Mouse (Mus musculus) adrenal gland, postnatal 14 days (tissue): Measurements from ENCODE around the gene Cc2d2b. TPM values are rescaled to one million over a fixed set of nuclear protein-coding genes. Genes with fewer than 3 reads are reported as not detected.

Experiments
- DNase-seq: peaks from one replicate; pipeline ENCODE4 v3.0.0; 2021; ENCODE audit warnings: mixed read lengths
- total RNA-seq: library from RNA; stranded (reverse); gene quantifications from 2 replicates; pipeline ENCODE4 v1.2.3, GENCODE M21; 2021

Cc2d2b gene
- total RNA-seq, 1 experiment from 2014 or later = 0.30 TPM

DNA sequence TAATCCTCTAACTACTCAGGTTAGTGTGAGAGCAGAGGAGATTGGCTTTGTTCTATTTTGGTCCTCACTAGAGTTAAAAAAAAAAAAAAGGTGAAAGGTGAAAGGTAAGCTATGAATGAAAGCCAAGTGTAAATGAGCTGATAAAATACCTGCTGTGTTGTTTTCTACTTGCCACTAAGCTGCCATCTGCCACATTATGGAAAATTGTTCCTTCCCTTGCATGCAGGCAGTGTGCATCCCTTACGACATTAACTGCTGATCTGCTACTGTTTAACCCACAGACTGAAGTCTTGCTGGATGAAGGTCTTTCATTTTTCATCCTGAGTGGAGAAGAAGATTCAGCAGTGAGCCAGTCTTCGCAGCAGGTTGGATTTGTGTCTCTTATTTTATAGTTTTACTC lies 11.5 kb downstream of the Cc2d2b start:
- DNase-seq = no peak

DNA sequence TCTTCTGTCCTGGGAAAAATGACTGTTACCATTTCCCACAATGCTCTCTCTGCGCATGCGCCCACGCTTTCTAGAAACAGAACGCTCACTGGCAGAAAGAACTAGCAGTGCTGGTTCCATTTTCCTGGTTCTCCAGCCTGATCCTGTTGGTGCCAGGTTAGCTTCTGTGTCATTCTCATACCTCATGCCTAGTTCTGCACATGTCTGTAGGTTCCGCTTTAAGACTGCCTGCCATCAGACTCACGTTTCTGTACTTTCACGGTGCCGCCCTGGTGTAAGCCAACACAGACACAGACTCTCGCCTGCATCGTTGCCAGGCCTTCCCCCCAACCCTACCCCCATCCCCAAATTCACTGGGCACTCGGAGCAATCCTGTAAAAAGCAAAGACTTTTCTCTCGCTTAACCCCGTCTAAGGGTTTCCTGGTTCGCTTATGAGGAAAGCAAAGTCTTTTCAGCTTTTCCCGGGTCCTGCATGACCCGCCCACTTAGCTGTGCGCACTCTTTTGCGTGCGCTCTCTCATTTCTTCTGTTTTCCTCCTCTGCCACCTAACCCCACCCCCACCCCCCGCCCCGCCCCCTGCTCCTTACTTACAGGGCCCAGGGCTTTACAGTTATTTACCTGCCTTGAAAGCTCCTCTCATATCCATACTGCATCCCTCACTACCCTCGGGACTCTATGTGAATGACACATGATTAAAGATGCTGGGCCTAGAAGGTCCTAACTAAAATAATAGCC lies 13.6 kb downstream of the Cc2d2b start:
- peak; percentile 58 for DNase-seq

DNA sequence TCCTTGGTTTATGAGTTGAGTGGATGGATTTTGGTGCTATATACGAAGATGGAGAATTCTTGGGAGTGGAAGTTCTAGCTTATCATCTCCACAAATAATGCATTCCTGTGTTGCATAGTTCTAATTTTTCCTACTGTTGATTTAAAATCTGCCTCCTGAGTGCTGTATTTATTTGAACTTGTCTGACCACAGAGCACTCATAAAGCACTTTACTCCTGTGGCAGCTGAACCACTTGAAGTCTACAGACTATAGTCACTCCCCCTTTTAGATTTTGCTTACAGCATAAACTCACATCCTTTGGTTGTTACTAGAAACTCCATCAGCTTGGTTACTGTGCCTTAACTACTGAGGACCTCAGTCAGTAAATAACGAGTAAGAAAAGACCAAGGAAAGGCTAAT lies 18.6 kb downstream of the Cc2d2b start:
- no peak for DNase-seq

DNA sequence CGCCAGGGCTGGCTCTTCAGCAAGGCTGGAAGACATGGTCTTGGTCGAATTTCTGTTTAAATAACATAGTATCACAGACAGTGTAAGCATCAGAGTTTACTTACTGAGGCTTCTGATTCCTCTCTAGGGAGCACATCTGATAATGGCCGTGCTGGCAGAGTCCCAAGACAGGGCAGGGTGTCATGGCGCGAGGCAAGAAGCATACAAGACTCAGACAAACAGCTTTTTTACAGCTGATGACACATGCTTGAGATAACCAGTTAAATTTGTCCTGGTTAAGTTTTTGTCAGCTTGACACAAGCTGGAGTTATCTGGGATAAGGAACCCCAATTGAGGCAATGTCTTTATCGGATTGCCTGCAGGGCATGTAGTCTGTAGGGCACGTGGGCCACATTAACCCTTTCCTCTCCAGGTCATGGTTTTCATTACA lies 20.8 kb downstream of the Cc2d2b start:
- DNase-seq = peak; percentile 24

DNA sequence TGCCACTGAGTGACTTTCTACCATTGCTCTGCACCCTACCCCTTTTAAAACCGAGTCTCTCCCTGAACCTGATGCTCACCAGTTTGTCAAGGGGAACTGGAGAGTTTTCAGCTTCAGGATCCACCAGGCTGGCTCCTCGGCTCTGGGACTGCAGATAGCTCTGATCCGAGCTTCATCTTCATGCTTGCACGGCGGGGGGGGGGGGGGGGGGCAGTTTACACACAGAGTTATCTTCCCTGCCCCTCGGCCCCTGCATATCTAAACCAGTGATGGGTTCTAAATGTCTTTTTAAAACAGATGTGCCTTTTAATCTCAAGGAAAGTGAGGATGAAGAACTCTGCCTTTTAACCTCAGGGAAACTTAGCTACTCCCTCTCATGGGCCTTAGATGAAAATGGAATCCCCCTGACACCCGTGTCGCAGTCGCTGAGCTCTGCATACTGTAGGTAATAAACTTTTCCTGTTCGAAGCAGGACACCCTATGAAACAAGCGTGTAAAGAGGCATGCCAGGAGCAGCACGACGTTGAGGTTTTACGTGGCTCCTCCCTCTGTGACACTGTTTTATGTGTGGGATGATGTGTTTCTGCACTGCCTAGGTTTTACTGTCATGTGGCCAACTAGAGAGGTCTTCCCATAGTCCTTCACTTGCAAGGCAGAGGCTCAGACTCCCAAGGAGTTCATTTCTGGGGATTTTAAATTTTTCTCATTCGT lies 39.6 kb downstream of the Cc2d2b start:
- no peak for DNase-seq

DNA sequence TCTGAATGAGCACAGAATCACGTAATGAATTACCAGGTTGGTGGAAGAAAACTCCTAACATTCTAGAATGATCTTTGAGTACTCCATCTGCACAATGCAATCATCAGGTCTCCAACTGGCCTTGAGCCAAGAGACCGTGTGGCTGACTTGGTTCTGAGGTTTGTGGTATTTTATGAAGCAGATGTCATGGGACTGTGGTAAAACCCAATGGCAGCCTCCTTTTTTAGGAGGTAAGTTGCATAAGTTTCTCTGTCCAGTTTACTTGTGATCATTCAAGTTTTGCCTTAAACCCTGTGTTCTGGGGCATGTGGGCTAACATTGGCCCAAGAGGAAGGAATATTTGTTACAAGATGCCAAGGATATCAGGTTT lies 40.1 kb downstream of the Cc2d2b start:
- no peak for DNase-seq

DNA sequence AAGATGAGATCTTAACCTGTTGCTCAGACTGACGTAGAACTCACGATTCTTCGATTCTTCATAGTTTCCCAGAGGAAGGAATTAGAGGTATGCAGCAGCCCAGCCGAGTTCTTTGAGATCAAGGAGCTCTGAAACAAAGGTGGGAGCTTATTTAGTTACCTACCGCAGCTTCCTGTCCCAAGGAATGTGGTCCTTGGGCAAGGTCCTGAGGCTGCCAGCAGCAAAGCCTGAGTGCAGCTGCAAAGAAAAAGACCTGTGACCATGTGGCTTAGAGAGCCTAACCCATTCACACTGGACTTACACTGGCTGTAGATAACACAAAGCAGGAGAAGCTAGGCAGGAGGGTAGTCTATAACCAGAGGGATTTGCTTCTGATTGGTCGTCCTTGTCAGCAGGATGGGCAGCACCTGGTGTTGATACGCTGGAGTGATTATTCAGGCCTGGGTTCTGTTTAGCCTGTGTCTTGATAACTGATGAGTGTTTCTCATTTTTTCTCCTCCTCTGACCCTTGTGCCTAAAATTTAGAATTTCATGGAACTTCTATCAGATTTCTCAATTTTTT lies 56.7 kb downstream of the Cc2d2b start:
- DNase-seq = no peak

DNA sequence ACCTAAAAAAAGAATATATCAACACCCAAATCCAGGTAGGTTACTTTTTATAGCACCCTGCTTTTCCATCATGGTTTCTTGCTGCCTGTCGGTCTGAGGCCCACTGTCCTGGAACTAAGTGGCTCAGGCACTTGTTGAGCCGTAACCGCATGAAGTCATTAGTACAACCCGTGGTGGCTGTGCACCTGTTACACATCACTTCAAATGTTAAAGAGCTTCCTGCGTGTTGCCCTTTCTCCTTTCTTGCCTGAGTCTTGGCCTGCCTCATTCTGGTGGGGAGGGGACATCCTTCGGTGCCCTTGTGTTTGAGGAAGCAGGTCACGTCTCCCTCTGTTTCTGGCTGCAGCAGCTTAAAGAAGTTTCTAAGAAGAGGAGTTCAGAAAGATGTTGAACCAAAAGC lies 61.3 kb downstream of the Cc2d2b start:
- no peak for DNase-seq

DNA sequence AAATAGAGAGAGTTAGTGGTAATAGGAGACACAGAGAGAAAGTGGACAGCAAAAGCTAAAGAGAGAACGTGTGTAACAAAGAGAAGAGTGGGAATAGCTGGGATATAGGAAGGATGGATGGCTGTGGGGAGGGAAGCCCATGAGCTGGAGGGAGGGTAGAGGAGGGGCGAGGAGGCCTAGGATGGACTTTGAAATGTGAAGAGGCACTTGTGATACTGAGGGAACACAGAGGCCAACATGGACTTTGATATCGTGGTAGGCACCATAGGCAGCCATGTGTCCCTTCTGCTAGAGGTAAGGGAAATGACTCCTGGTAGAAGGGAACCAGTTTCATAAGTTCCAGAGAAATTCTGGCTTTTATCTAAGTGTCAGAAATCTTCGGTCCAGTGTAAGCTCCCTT lies 63.3 kb downstream of the Cc2d2b start:
- no peak for DNase-seq

DNA sequence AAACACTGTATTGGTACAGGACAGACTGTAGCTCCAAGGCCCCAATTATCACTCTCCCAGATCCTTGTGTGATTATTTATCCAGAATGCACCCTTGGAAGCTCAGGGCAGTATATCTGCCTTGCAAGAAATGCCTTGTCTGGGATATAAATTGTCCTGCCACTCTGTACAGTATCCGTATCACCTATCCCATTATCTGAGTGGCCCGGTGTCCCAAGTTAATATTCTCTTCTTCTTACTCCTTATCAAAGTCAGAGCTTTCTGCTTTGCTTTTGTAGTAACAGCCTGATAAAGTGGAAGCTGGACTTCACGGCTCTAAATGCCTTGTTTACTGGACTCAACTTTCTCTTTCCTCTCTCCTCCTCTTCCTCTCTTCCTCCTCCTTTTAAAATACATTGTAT lies 64.2 kb downstream of the Cc2d2b start:
- DNase-seq = no peak

DNA sequence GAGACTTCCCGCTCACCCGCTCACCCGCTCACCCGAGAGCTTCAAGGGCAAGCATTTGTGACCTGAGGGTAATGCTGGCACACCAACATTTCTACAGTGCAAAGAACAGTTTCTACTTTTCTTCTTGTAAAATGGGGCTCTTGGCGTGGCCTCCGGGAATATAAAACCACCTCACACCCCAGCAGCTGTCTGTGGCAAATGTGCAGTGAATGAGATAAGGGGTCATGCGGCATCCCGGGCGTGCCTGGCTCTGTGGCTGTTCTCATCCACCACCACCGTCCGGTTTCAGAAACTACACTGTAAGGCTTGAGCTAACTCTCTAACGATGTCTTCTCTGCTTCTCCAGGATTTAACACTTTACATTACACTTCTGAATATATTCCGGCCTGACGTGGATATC lies 64.8 kb downstream of the Cc2d2b start:
- no peak for DNase-seq

DNA sequence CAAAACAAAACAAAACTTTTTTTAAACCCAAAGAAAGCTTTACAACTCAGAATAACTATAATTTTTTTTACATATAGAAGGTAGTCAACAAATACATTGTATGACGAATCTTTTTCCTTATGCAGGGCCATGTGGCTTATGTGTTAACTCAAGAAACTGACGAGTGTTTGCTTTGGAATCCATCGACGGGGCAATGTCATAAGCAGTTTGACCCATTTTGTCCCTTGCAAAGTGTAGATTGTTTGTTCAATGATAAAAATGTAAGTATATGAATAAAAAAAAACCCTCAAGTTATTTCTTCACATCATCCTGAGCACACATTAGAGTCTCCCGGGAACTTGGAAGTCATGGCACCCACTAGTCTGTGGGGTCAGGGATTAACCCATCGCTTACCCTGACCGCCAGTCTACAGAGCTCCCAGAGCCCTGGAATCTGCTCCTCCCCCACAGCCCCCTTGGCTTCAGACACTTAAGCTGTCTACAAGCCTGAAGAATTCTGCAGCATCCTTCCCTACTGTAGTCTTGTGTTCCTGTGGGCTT lies 67.2 kb downstream of the Cc2d2b start:
- no peak for DNase-seq

DNA sequence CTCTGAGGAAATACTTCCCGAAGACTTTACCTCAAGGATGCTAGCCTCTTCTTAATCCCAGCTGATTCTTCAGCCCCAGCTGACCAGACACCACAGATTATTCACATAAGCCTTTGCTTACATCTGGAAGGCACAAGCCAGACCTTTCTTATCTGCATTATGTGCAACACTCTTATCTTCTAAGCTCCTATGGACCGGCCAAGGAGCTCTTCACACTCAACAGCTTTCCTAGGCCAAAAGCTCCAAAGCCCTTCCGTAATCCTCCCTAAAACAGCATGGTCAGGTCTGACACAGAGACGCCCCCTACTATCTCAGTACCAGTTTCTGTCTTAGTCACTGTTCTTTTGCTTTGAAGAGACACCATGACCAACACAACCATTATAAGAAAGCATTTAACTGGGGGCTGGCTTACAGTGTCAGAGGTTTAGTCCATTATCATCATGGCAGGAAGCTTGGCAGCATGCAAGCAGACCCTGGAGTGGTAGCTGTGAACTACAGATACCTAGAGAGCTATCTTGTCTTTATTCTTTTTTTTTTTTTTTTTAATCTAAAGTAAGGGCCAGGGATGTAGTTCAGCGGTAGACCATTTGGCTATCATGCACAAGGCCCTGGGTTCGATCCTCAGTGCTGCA lies 69.5 kb downstream of the Cc2d2b start:
- DNase-seq = no peak

DNA sequence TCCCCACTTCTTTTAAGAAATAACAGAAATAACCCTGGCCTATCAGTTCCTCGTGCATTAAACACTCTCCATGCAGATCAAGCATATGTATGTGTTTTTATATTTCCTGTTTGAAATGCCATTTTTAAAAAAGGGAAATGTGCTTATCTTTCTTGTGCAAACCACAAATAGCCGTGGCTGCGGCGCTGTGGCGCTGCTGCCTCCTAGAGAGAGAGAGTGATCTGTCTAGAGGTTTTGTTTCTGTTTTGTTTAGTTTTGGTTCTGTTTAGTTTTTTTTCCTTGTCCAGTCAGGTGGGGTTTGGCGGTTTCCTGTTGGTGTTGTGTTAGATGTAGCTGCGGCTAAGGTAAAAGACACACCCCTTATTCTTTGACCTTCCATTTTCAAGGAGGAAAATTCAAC lies 70.2 kb downstream of the Cc2d2b start:
- peak; percentile 12 for DNase-seq

DNA sequence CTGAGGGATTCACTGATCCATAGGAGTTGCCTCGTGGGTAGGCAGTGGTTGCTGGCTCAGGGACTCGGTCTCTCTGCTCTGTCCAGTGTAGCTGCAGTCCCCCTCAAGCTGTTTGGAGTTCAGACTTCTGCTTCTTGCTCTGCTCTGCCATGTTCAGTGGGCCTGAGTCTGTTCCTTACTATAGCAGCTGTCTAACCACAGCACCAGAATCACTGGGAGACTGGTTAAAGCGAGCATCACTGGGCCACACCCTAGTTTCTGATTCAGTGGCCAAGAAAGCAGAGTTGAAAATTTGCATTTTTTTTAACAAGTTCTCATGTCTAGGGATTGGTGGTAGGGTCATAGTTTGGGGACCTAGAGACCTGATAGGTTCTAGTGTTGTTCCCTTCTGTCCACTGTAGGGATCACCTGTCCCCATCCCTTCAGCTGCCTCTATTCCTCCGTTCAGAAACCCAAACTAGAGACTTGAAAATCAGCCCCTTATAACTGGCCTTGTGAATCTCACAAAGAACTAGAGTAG lies 72.8 kb downstream of the Cc2d2b start:
- DNase-seq = no peak

DNA sequence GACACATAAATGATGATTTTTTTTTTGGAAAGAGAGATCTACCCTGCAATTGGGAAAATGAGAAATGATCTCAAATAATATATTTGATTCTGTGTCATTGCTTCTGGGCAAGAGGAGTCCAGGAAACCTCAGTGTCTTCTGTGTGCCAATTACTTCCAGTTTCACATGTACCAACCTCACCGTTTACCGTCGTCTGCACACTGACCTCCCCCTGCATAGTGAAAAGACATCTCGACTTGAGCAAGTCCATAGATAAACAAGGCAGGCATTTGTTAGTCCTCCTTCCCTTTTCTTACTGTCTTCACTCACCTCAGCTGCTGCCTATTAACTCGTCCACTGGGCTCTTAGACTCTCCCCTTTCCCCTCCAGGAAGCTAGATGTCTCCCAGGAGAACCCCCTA lies 77.1 kb downstream of the Cc2d2b start:
- no peak for DNase-seq

DNA sequence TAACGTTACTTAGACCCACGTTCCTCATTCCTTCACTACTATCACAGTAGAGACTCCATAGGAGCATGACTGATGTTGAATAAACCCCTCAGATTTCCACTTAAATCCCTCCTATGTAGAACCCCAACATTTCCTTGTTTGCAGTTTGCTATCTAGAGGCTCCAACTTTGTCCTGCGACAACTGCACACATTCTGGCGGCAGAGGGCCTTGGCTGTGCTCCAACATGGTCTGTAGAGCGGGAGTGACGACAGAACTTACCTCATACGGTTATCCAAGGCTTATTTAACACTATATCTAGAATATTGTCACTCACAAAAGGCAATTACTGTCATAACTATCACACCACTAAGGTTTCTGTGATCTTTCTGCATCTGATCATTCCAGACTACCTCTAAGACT lies 78.2 kb downstream of the Cc2d2b start:
- no peak for DNase-seq

DNA sequence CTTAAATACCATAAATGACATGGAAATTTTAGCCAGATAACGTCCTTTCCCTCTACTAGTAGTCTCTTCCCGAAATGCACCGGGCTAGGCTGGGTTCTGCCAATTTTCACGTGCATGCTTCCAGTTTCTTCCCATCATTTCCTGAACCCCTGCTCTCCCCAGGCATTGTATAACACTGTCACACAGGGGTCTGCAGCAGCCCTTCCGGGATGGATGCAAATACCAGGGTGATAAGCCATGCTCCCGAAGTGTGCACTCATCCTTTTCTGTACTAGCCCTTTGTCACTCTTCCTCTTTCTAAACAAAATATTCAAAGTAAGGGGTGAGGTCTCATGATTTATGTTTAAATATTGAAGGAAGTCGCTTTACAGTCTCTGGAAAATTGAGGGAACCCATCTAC lies 81.6 kb downstream of the Cc2d2b start:
- DNase-seq = no peak

DNA sequence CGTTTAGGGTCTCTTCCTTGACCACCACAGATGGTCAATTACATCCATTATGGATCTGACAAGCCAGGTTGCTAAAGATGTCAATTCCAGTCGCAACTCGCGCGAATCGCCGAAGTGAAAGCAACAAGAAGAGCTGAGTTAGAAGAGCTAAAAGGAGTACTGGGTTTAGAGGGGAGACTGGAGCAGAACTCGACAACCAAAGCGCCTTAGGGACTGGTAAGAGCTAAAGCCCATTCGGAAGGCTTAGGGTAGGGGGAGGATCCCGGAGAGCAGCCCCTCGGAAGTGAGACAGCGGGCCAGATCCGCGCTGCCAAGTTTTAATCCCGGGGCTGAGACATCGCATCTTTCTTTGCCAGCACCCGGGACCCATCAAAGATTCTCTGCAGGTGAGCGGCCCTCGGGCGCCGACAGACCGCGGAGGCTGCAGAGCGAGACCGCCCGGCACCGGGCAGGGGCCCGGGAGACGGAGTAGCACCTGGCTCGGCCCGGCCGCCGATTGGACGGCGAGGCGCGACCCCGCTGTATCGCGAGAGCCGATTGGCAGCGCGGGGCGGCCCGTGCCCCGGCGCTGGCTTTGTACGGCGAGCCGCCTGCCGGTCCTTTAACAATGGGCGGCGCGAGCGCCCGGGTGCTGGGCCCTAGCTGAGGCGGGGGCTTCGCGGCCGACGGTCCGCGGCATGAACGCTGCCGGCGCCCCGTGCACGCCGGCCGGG lies 82.3 kb downstream of the Cc2d2b start, which contains the start of gene Ccnj:
Gene Ccnj (plus strand): TSS at position 577 of the 713 bp plus-strand sequence.
- peak; percentile 96 for DNase-seq

DNA sequence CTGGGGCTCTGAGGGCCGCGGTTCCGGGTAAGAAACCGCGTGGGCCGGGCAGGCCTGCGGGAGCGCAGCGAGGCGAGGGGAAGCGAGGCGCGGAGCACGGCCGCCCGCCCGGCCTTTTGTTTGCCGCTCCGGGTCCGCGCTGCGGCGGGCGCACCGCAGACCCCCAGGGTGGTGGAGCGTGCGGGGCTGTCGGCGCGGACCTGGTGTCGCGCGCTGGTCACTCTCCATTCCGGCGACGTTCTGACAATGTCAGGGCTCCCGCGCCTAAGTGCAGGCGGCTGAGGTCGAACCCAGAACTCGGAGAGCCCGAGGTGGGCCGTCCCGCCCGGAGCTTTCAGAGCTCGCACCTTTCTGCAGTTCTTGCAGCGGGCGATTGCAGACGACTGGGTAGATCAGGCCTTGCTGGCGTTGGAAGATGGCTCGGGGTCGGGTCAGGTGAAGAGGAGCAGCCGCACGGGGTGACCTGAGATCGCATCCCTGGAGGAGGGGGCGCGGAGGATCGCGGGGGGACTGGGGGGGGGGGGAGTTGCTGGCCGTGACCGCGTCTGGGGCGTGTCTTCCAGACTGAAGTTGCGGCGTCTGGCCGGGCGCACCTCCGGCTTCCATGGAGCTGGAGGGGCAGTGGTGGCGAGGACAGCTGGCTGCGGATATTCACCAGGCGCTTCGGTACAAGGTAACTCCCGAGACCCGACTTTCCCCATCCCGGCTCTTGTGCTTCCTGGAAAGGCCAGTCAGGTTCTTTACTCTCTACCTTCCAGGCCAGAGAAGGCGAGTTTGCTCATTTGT lies 83.1 kb downstream of the Cc2d2b start:
- DNase-seq = peak; percentile 74

DNA sequence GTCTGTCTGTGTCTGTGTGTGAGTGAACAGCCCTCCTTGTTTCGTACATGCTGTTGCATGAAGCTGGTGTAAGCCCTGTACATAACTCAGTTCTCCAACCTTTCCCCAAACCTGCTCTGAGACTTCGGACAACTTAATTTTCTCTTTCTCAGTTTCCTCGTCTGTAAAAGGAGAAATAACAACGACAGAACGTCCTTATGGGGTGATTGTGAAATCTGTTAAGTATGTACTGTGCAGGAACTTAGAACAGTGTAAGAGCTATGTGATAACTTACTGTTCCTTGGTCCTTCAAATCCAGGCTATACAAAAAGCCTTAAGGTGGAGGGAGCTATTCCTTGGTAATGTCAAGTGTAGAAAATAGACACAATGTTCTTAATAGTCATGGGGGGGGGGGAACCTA lies 83.8 kb downstream of the Cc2d2b start:
- no peak for DNase-seq
